Mouse (Mus musculus) cerebellum, adult 2 months (tissue): Measurements from ENCODE around the gene Sh3pxd2b. TPM values are rescaled to one million over a fixed set of nuclear protein-coding genes. Genes with fewer than 3 reads are reported as not detected.
A peak's percentile ranks its signal among the peaks of the same experiment; 100 is the strongest.

ENCODE experiments used
- DNase-seq, 2 experiments: peaks; one replicate each; pipeline ENCODE4 v3.0.0; 2021
- H3K27ac ChIP-seq: fragments of 200-500 bp; 2 replicates; pipeline ENCODE4 v1.5.1; 2012; ENCODE audit warnings: low read length, control low read depth, inconsistent platforms; ENCODE audit not compliant: insufficient read depth
- H3K27me3 ChIP-seq: fragments of 200-500 bp; 2 replicates; pipeline ENCODE4 v1.6.1; 2012; ENCODE audit warnings: inconsistent platforms, mild to moderate bottlenecking, low read length, moderate library complexity; ENCODE audit not compliant: control insufficient read depth, insufficient read depth
- H3K4me1 ChIP-seq: fragments of 200-500 bp; 2 replicates; pipeline ENCODE4 v1.6.1; 2011; ENCODE audit warnings: low read length; ENCODE audit not compliant: control insufficient read depth, insufficient read depth
- H3K4me3 ChIP-seq: fragments of 200-500 bp; replicated peaks from 2 replicates; pipeline ENCODE3; 2011; ENCODE audit warnings: mild to moderate bottlenecking, low read depth, low read length, control low read depth; ENCODE audit not compliant: insufficient read depth
- CTCF ChIP-seq: fragments of 200-500 bp; IDR thresholded peaks from 2 replicates; pipeline ENCODE4 v1.5.1; 2011; ENCODE audit warnings: low read depth, mild to moderate bottlenecking, control low read depth, low read length, moderate library complexity, borderline replicate concordance; ENCODE audit not compliant: insufficient read depth
- POLR2A ChIP-seq: fragments of 200-500 bp; IDR thresholded peaks from 2 replicates; pipeline ENCODE4 v1.6.1; 2011; ENCODE audit warnings: low read length, control low read depth, borderline replicate concordance; ENCODE audit not compliant: insufficient read depth
- WGBS: fragments of 180-500 bp; shearing (Covaris S2); methylation state at CpG from one replicate; pipeline ENCODE4 v1.1.7; 2018; 5-methylcytosine and 5-hydroxymethylcytosine counted together
- polyA plus RNA-seq: library from polyadenylated mRNA; depleted of rRNA; stranded (reverse); fragments of >200 nt; gene quantifications from 2 replicates; pipeline ENCODE4 v1.2.3, GENCODE M21; 2012

Gene Sh3pxd2b
- polyA plus RNA-seq, 1 experiment: 9.1 TPM

DNA sequence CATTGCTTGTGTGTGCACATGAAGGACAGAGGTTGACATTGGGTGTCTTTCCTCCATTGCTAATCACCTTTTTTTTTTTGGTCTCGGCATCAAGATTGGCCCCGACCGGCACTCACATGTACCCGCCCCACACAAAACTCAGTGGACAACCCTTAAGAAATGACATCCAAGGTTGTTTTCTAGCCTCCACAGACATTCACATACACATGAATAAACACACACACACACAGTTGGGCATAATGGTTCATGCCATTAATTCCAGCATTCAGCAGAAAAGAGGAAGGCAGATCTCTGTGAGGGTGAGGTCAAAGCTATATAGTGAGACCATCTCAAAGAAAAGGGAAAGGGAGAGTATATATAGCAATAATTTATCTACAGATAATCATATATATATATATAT, 105.1 kb downstream of the Sh3pxd2b start:
- 94% methylated on average over 4 of the region's 4 CpGs for WGBS
- H3K27me3 ChIP-seq: no peaks in the 10 kb centered on the region
- DNase-seq: no peak
- no peak for TF ChIP-seq CTCF
- TF ChIP-seq POLR2A: no peak
- no peak overlapping the region for H3K27ac ChIP-seq
- H3K4me1 ChIP-seq: peaks cover 3% of the 10 kb centered on the region; the same call in 1 of the 2 replicates
- no peak overlapping the region for H3K4me3 ChIP-seq

GRCm38 (mm10) chr11:32453353-32453915, 105.8 kb downstream of the Sh3pxd2b start:
- WGBS: 37% methylated on average over 8 of the region's 8 CpGs

DNA sequence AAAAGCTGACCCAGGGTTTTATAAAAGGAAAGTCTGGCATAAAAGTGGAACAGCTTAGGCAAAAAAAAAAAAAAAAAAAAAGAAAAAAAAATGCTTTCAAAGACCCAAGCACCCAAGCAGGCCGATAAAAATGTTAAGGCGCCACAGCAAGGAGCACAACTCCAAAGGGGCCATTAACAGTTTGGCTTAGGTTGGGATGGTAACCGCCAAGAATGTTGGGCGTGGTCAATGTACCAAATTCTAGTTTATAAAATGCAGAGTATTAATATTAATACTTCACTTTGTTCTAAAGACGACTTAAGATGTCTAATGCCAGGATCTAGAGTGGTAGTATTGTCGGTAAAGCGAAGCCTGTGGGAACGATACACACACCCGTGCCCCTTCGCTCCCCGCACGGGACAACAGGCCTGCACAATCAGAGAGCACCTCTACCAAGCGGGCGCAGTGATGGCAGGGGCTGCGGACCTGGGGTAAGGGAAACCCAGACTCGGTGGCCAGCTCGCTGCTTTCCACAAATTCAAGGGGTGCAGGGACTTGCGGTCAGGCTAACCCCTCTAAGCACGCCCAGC, 106.7 kb downstream of the Sh3pxd2b start:
- TF ChIP-seq CTCF: no peak
- H3K4me1 ChIP-seq: peaks cover 3% of the 10 kb centered on the region
- H3K27ac ChIP-seq: peak overlapping the region; percentile 34
- 4% methylated on average over 19 of the region's 19 CpGs for WGBS
- DNase-seq: peak in 1 of 2 experiments; percentile 17
- no peaks in the 10 kb centered on the region for H3K27me3 ChIP-seq
- peak overlapping the region; percentile 88 for H3K4me3 ChIP-seq

More at GRCm38 (mm10) chr11:32453353-32453915, 105.8 kb downstream of the Sh3pxd2b start:
- Histone ChIP-seq H3K27ac (no peak overlapping the region), H3K27me3 (no peaks in the 10 kb centered on the region), H3K4me1 (peaks cover 3% of the 10 kb centered on the region; the same call in 1 of the 2 replicates), H3K4me3 (no peak overlapping the region)
- DNase-seq: peak; percentile 39 to 52
- no peak for TF ChIP-seq CTCF
- no peak for TF ChIP-seq POLR2A

DNA sequence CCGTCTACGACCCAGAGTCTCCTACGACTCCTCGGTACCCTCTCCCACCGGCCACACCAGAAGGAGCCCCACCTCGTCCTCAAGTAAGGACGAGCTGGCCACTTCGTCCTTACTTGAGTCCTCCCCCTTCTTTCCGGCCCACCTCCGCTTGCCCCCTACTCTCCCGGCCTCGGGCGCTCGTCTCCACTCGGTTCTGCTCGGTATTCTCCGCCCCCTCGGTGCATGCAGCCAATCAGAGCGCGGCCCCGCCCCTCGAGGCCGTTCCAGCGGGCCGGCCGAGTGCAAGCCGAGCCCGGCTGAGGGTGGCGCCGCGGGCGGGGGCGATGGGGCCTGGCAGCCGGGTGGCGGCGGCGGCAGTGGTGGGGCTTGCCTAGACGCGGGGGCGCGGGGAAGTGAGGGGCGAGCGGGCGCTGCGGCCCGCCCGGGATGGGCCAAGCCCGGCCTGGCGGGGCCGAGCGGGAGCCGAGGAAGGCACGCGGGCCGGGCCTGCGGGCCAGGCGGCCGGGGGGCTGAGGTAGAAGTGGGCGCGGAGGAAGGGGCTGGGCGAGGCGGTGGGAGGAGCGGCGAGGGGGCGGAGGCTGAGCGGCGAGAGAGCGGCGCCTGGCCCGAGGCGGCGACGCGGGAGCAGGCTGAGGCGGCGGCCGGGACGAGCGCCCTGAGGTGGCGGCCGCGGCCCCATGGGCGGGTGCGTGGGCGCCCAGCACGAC, 107.3 kb downstream of the Sh3pxd2b start, which contains the start of gene Ubtd2:
Gene Ubtd2, plus strand, starts transcription at position 571 of the 707 bp plus-strand sequence.
- 1% methylated on average over 68 of the region's 86 CpGs for WGBS
- no peaks in the 10 kb centered on the region for H3K27me3 ChIP-seq
- H3K4me1 ChIP-seq: peaks cover 3% of the 10 kb centered on the region
- DNase-seq: peak; percentile 97 to 98
- peak within 1 kb of the TSS; percentile 76 for H3K27ac ChIP-seq
- no peak for TF ChIP-seq CTCF
- TF ChIP-seq POLR2A: peak; percentile 47; the same call in 1 of the 2 replicates
- H3K4me3 ChIP-seq: peak within 1 kb of the TSS; percentile 88

DNA sequence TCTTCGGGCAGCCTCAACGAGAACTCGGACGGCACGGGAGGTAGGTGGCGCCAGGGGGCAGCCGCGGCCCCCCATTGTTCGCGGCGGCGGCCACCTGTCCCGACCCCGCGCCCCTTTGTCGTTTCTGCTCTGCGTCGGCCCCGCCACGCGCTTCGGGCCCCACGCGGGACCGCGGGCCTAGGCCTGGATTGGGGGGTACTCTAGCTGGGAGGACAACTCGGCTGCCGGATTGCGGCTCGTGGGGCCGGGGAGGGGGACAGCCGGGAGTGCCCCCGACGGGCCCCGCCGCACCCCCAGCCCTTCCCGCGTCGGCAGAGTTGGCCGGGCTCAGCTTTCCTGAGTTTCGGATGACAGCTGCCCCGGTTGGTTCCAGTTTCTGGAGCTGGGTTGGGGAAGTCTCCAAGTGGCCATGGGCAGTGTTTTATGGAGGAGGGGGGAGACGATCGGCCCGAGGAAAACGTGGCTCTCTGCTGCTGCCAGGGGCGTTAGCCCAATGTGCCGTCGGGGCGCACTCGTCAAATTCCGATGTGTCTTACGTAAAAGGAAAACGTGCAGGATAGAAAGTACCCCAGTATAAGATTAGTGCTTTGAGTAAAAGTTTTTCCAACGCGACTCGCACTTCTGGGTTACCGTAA, 108.0 kb downstream of the Sh3pxd2b start:
- TF ChIP-seq CTCF (no peak), POLR2A (no peak)
- peak in 1 of 2 experiments; percentile 51 for DNase-seq
- H3K4me1 ChIP-seq: no peaks in the 10 kb centered on the region; the same call in none of the 2 replicates
- no peaks in the 10 kb centered on the region for H3K27me3 ChIP-seq
- H3K27ac ChIP-seq: peak overlapping the region; percentile 76
- peak overlapping the region; percentile 88 for H3K4me3 ChIP-seq
- 2% methylated on average over 45 of the region's 58 CpGs for WGBS

GRCm38 (mm10) chr11:32456356-32456755, 108.7 kb downstream of the Sh3pxd2b start:
- Histone ChIP-seq H3K27me3 (no peaks in the 10 kb centered on the region), H3K4me1 (no peaks in the 10 kb centered on the region; the same call in none of the 2 replicates), H3K27ac (no peak overlapping the region), H3K4me3 (peak overlapping the region; percentile 88)
- no peak for DNase-seq
- WGBS: 9% methylated on average over 6 of the region's 6 CpGs
- TF ChIP-seq CTCF (no peak), POLR2A (no peak)

- H3K4me1 ChIP-seq: peaks cover 8% of the 10 kb centered on the region; the same call in 1 of the 2 replicates
- no peak overlapping the region for H3K27ac ChIP-seq
- no peaks in the 10 kb centered on the region for H3K27me3 ChIP-seq
- TF ChIP-seq CTCF (no peak), POLR2A (no peak)
- no peak overlapping the region for H3K4me3 ChIP-seq
- no peak for DNase-seq
- 70% methylated on average over 2 of the region's 2 CpGs for WGBS
Observed at GRCm38 (mm10) chr11:32464282-32464681, 116.7 kb downstream of the Sh3pxd2b start.

DNA sequence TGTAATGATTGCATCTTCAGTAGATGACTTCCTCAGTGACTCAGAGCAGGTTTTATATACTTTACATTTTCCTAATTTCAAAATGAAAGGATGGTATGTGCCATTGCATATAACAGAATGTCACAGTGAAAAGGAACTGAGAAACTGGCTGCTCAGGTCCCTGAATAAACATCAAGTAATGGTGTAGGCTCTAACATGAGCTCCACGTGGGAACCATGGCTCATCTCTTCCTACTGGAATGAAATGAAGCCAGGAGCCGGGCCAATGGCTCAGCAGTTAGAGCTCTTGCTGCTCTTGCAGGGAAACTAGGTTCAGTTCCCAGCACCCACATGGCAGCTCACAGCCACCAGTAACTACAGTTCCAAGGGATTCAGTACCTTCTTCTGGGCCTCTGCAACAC, 124.3 kb downstream of the Sh3pxd2b start:
- H3K4me1 ChIP-seq: peaks cover 3% of the 10 kb centered on the region; the same call in 1 of the 2 replicates
- H3K4me3 ChIP-seq: no peak overlapping the region
- H3K27ac ChIP-seq: no peak overlapping the region
- no peak for TF ChIP-seq CTCF
- no peak for TF ChIP-seq POLR2A
- H3K27me3 ChIP-seq: no peaks in the 10 kb centered on the region
- 33% methylated on average over 2 of the region's 2 CpGs for WGBS
- DNase-seq: no peak
